Mouse (Mus musculus) neural tube, embryonic 10.5 days (tissue): ENCODE data around the gene Tmem184a.
A peak's percentile ranks its signal among the peaks of the same experiment; 100 is the strongest.

Source experiments
- DNase-seq: peaks from one replicate; pipeline ENCODE4 v3.0.0-alpha.2; 2017; ENCODE audit warnings: low spot score; ENCODE audit errors: extremely low spot score

Gene Tmem184a

DNA sequence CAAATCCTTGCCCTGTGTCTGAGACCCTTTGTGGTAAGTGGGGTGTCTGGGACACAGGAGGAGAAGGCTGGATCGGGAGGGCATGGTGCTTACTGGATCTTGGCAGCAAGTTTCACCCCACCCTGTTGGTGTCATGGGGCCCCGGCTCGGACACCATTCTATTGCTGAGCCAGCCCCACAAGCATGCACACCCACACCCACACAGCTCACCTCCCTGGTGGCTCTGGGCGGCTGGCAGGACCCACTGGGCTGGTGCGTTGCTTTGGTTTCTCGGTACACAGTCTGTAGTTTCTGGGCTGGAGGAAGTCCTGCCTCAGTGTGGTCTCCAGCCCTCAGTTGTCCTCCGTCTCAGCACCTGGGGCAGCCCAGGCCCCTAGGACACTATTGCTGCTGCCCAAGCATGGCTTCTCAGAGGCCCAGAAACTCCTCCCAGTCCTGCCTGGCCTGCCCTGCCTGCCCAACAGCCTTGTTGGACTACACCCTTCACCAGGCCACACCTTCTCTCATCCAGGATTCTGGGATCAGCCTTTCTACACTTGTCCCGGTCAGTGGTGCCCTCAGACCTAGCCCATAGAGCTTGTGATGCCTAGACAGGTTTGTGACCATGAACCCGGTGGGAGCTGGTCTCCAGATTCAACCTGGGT lies at the start of gene Tmem184a:
Gene Tmem184a, minus strand, starts transcription at position 380 of the 644 bp plus-strand sequence.
- no peak for DNase-seq

DNA sequence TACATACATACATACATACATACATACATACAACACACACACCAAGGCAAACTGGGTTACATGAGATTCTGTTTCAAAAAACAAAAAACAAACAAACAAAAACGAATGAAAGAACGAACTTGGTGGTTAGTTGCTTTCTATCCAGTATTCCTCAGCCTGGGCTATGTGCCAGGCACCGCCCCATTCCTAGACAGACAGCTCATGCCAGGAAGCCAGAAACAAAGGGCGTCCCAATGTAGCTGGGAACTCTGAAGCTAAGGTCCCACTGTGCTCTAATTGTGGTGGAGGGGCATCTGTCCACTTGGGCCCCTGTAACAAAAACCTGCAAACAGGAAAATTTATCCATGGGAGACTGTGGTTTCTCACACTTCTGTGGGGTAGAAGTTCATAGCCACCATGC lies 43.0 kb upstream of the Tmem184a start:
- no peak for DNase-seq

DNA sequence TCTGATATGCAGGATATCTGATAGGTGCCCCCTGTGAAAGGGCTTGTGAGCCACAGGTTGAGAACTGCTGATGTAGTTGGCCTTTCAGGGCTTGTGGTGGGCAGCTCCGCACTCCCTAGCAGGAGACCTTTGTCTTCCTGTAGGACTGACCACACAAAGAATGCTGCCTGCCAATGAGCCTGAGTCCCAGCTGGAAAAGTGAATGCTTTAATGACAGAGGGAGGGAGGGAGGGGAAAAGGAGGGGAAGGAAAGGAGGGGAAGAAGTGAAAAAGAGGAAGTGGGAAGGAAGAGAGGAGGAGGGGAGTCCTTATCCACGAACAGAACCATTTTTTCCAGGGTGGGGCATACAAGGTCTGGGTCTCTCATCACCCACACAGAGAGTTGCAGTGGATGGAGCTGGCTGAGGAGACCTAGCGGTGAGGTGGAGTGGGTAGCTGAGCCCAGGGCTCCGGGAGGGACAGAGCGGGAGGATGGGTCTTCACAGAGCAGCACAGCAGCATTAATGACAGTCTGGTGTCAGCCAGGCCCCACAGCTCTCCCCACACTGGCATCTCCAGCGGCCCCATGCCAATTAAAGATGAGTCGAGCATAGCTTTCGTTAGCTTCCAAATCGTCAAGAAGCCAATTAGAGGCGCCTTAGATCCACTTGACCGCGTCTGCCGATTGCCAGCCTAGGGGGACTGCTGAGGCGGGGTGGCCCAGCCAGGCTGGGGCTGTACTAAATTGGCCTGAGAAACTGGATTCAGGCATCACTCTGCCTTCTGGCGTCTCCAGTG lies 40.8 kb upstream of the Tmem184a start:
- no peak for DNase-seq

DNA sequence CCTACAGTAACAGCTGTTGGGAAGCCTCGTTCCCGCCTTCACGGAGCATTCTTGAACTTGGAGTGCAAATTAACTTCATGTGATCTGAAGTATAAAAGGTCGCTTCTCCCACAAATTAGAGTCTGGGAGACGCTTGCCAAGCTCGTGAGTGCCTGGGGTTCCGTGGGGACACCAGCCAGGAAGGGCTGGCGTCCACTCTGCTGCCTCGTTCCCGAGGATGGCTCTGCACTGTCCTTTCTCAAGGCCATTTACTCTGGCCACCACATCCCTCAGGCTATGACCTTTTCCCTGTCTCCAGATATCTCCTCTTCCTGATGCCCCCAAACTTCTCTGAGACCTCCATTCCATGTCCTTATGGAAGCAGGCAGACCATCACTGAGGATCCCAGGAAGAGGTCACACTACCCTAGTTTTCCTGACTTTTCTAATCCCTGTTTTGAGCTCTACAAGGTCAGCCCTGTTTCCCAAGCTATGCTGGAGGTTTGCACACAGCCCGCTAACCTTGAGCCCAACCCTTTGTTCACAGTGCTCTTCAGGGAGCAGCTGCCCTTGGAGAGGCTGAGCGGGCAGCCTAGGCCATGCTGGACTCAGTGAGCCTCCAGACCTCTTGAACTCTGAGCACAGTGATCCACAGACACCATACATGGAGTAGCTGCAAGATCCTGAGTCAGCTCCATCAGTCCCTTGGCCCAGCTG lies 30.1 kb upstream of the Tmem184a start:
- no peak for DNase-seq

DNA sequence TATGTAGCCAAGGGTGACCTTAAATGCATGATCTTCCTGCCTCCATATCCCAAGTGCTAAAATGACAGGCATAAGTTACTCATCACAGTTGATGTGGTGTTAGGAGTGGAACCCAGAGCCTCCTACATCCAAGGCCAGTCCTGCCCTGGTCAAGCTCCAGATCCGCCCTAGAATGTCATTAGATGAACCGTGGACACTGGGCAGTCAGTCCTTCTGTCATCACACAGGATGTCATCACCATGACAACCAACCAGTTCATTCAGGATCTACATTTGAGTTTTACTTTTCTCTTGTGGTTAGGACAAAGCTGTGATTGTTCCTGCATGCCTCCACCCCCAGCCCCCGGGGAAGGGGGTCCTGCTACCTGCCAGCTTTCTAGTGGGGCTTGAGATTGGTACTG lies 19.4 kb upstream of the Tmem184a start:
- DNase-seq = peak; percentile 19

DNA sequence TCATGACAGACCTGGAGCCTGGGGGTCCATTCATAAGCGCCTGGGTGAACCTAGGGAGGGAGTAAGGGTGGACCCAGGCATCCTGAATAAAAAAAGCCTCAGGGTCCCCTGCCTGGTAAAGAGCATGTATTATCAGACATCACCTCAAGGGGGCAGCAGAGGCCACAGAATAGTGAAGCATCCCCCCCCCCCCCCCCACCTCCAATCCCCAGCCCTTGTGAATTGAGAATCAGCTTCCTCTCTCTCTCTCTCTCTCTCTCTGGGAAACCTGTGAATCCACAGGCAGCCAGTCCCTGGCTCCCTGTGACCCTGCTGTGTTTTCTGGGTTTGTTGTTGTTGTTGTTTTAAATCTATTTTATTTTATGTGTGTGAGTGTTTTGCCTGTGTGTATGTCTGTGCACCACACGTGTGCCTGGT lies 18.8 kb upstream of the Tmem184a start:
- peak; percentile 79 for DNase-seq

DNA sequence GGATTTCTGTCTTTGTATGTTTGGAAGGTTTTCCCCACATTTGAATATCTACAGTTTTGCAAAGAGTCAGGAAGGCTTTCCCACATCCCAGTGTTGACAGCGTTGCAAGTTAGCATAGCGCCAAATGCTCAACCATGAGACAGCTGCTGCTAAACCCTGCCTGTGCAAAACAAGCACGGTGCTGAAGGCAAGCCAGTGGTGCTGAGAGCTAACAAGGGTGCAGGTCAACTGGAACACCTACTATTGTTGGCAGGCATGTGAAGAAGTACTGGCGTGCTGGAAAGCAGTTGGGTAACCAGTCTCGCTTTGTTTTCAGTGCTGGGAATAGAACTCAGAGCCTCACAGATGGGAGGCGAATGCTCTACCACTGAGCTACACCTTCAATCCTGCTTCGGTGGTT lies 16.0 kb upstream of the Tmem184a start:
- no peak for DNase-seq

DNA sequence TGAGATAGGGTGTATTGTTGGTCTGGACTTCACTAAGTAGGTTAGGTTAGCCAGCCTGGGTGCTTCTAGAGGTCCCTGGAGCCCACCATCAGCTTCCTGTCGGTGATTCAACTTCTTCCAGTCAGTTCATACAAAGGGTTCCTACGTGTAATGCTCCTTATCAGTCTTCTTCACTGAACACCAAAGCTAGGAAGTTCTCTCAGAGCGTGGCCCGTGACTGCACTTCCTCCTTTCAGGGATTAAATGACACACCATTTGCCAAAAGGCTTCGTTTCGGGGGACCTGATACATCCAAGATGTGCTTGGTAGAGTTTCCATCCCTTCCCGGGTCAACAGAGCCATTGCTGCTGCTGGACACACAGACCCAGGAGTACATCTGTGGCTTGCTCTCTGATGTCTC lies 12.4 kb upstream of the Tmem184a start:
- DNase-seq = no peak

DNA sequence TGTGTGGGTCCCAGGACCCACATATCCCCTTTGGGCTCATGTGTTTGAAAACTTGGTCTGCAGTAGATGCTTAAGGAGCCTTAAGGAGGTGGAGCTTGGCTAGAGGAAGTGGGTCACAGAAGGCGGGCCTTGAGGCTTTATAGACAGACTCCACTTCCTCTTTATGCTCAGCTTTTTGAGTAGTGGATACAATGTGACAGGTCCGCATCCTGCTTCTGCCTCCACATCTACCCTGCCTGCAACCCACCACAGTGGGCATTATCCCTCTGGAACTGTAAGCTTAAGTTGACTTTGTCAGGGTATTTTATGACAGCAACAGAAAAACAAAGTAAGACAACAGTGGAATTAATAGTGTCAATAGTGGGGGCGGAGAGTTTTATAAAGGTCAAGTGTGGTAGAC lies 11.0 kb upstream of the Tmem184a start:
- no peak for DNase-seq

DNA sequence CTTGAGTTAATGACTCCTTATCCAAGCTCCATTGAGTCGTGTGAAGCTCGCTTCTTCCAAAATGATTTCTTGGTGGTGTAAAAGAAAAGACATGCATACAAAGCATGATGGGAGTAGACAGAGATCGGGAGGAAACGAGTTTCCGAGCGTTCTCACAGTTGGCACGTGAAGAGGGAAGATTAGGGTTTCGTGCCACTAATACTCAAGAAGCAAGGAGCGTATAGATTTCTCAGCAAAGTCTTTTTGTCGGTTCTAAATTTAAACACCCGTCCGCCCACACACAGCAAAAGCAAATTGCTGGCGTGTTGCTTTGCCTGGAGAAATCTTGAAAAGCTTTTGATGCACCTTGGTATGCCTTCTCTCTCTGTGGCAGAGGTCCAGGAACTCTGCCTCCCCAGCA lies 9.7 kb upstream of the Tmem184a start:
- DNase-seq = no peak

DNA sequence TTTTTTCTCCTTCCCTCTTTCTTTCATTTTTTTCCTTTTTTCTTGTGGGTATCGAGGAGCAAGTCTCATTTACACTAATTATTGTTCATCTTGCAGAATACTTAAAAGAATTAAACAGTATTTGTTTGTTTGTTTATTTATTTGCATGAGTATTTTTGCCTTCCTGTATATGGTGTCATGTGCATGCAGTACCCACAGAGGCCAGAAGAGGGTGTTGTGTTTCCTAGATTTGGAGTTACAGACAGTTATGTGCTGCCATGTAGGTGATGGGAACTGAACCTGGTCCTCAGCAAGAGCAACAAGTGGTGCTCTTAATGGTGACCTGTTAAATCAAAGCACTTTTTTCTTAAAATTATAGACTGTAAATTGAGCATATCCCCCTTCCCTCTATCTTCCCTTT lies 7.9 kb upstream of the Tmem184a start:
- no peak for DNase-seq

DNA sequence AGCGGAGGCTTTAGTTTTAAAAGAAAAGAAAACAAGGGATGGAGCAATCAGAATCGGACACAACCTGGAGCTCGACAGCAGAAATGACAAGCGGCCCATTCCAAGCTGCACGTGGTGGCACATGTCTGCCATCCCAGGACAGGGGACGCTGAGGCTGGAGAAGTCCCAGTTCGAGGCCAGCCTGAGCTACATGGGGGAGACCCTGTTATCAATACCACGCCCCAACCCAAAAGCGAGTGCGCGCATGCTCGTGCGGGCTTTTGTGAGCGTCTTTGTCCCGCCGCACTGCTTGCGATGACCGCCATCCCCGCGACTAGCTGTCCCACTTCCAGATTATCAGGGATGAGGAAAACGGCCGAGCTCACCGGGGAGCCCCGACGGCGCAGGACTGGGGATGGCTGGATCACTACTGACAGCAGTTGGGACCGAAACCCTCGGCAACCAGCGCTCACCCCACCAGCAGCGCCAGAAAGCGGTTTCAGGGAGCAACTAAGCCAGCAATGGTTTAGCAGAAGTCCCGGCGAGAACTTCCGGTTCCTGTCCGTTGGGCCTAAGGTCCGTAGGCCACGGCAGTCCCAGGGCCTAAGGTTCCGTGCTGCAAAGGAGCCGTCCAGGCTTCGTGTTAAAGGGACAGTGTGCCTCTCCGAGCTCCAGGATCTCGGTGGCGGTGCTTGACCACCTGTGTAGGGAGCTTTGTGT lies 6.8 kb upstream of the Tmem184a start, which contains the start of the genes Gm26938 and Psmg3:
Gene Gm26938, minus strand, starts transcription at position 51 of the 699 bp plus-strand sequence.
Gene Psmg3, minus strand, starts transcription at position 529 of the 699 bp plus-strand sequence.
- DNase-seq = peak; percentile 98

DNA sequence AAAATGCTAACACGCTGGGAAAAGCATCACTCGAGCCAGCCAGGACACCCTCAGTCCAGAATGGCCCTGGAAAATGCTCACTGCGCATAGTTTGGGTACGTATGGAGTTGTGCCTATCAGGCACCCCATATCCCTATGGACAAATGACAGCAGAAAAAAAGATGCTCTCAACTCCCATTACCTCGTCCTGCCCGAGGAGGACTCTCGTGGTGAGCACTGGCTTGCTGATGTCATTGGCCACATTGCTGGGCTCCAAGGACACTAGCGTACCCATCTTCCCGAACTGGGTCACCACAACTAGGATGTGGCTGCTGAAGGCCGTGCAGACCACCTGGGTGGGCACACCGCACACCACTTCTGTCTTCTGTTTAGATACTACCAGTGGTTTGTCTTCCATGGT lies 6.2 kb upstream of the Tmem184a start:
- no peak for DNase-seq

DNA sequence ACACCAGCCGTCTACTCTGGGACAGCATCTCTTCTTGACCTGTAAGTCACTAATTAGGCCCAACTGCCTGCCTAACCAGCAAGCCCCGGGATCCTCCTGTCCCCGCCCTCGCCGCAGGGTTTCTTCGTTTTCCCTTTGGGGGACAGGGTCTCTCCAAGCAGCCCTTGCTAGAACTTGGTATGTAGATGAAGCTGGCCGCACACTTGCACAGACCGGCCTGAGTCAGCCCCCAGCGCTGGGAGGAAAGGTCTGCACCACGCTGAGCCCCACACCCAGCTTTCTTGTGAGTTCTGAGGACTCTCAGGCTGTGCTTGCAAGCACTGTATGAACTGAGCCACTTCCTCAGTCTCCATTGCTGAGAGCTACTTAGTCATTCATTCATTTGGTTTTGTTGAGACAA lies 4.8 kb upstream of the Tmem184a start:
- no peak for DNase-seq

DNA sequence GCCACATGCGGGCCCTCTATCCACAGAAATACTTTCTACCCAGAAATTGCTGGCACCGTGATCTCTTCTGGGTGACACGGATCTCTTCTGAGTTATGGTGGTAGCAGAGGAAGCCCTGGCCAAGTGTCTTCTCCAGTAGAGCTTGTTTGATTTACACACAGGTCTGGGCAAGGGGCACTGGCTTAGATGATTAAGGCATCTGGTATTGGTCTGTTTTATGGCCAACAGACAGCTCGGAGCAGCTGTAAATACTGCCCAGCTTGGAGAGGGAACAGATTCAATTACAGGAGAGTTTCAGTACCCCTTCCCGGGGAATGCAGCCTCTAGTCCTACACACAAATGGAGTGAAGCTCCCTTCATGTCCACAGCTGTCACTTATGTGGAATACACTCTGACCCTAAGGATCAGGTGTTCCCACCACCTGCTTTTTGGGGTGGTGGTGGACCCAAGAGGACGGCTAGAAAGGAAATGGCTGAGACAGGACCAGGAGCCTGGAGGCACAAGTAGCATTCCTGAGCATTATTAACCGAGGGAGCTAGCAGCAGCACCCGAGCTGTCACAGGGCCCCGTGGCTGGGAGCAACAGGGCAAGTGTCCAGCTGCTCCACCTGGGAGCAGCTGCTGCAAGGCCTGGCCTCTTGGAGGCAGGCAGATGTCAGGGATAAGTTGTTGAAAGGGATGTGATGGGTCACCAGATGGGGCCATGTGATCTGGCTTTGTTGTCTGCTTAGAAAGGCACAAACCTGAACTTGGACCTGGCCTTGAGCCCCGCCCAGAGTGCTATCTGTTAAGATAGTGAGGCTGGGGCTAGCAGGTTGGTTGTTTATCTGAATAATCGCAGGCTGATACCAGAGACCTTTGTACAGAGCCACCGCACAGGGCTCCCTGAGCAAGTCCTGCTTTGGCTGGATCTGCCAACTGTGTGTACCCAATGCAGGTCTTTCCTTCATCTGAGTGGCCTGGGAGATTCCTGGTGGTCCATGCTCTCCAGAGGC lies 2.0 kb upstream of the Tmem184a start:
- no peak for DNase-seq

DNA sequence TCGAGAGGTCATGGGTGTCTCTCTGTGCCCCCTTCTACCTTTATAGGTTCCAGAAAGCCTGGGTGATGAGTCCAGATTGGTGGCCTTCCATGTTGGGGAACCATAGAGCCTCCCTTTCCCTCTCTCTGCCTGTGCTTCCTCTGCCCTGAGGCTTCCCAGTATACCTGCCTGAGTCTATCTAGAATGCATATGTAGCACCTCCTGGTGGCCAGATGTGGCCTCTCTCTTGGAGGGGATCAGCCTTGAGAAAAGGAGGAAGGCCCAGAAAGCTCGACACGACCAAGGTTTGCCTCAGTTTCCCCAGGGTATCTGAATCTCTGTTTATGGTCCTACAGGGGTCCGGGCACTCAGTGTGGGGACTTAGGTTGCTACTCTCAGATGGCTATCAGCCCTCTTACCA lies 916 bp downstream of the Tmem184a start:
- no peak for DNase-seq

DNA sequence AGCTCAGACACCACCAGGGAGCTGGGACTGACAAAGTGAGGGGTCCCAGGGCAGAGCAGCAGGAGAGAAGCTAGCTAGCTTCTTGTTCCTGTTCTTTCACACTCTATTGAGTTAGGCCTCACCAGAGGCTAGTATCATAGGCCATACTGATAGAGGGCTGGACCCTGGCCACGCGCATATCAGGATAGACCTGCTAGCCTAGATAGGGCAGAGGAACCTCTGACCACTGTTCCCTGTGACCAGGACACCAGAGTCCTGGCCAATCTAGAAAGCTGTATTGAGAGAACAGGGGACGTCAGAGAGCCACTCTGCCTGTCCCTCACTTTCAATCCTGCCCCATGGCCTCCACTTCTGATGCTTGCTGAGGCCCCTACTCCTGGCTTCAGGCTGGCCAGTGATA lies 1.7 kb downstream of the Tmem184a start:
- no peak for DNase-seq

DNA sequence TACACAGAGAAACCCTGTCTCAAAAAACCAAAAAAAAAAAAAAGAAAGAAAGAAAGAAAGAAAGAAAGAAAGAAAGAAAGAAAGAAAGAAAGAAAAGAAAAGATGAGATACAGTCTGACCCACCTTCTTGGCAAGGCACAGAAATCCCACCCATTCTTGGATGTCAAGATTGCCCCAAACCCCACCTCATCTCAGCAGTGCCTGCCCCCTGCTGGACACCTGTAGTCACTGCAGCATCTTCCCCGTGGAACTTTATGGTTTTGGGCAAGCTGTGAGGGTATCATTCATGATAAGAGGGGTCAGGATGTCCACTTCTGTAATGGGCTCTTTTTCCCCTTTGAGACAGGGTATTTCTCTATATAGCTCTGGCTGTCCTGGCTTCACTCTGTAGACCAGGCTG lies 2.4 kb downstream of the Tmem184a start:
- no peak for DNase-seq

DNA sequence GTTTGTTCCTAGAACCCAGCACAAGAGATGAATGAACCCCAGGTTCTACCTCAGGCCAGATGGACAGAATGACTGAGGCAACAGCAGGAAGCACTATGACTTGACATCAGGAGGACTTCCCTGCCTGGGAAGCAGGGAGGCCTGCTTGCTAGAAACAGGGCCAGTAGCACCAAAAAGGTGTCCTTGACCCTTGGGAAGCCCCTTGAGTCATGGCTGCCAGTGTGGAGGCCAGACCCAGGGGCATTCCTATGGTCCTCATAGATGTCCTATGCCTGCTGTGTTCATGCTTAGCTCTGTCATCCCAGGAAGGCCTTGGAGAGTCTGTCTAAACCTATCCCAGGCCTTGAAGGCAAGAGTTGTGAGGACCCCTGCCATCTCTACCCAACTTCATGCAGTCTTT lies 3.3 kb downstream of the Tmem184a start:
- no peak for DNase-seq

DNA sequence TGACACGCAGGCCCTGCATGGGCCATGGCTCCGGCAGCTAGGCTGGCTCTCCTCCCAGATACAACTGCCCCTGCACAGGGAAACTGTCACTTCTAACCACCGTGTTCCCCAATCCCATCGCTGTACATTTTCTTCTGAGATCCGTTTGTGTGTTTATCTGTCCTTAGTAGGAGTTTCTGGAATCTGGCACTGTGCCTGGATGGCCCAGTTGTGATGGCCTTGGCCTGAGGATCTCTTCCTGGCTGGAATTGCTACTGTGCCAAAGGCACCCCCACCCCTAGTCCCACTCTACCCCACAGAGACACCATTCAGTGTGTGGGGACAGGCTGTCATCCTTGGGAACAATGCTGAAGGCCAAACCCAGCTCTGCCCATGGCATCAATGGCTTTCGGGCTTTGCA lies 3.8 kb downstream of the Tmem184a start:
- DNase-seq = no peak
